Mouse (Mus musculus) hindbrain, embryonic 14.5 days (tissue): ENCODE results near the gene Vmn1r213. TPM values are rescaled to one million over a fixed set of nuclear protein-coding genes. Genes with fewer than 3 reads are reported as not detected.

ENCODE experiments used
- ATAC-seq: fragments of 200-750 bp; cut with Nextera tagmentation; 2 replicates; pipeline ENCODE4 v1.8.0; 2017; ENCODE audit warnings: moderate number of reproducible peaks, mild to moderate bottlenecking, moderate TSS enrichment, moderate library complexity; ENCODE audit not compliant: low FRiP score
- DNase-seq: peaks from one replicate; pipeline ENCODE4 v3.0.0-alpha.2; 2015; ENCODE audit warnings: low spot score
- H3K27ac ChIP-seq: fragments of 300-500 bp; sonication (generic); 2 replicates; pipeline ENCODE4 v1.5.1; 2014; ENCODE audit warnings: mild to moderate bottlenecking, moderate library complexity
- H3K27me3 ChIP-seq: fragments of 300-500 bp; sonication (generic); 2 replicates; pipeline ENCODE4 v1.6.1; 2014; ENCODE audit warnings: mild to moderate bottlenecking, low read length, mixed read lengths; ENCODE audit not compliant: control insufficient read depth, insufficient read depth
- H3K36me3 ChIP-seq: fragments of 300-500 bp; sonication (generic); replicated peaks from 2 replicates; pipeline ENCODE4 v1.6.1; 2014; ENCODE audit not compliant: control insufficient read depth, insufficient read depth
- H3K4me1 ChIP-seq: fragments of 300-500 bp; sonication (generic); replicated peaks from 2 replicates; pipeline ENCODE4 v1.6.1; 2014; ENCODE audit warnings: antibody characterized with exemption, low read length, mixed read lengths; ENCODE audit not compliant: control insufficient read depth, insufficient read depth
- H3K4me2 ChIP-seq: fragments of 300-500 bp; sonication (generic); replicated peaks from 2 replicates; pipeline ENCODE4 v1.6.1; 2014; ENCODE audit warnings: mild to moderate bottlenecking, moderate library complexity
- H3K4me3 ChIP-seq: fragments of 300-500 bp; sonication (generic); replicated peaks from 2 replicates; pipeline ENCODE4 v1.5.1; 2014; ENCODE audit warnings: mild to moderate bottlenecking, low read length
- H3K9ac ChIP-seq: fragments of 300-500 bp; sonication (generic); 2 replicates; pipeline ENCODE4 v1.6.1; 2014
- H3K9me3 ChIP-seq: fragments of 300-500 bp; sonication (generic); 2 replicates; pipeline ENCODE4 v1.6.1; 2016; ENCODE audit warnings: low read length; ENCODE audit not compliant: control insufficient read depth
- WGBS: fragments of 180-500 bp; shearing (Covaris S2); extraction: QIAGEN DNeasy Blood & Tissue Kit; methylation state at CpG from one replicate; pipeline ENCODE4 v1.1.7; 2014; 5-methylcytosine and 5-hydroxymethylcytosine counted together
- polyA plus RNA-seq: library from polyadenylated mRNA; unstranded; fragments of >200 nt; fragmentation: Nextera tagmentation; extraction: Ambion mirVana; gene quantifications from 2 replicates; pipeline ENCODE4 v1.2.1, GENCODE M21; 2014

The Vmn1r213 gene
- not detected in 2 replicates for polyA plus RNA-seq

GRCm38 (mm10) chr13:23007356-23007755 is at the start of gene Vmn1r213:
Gene Vmn1r213 (plus strand): TSS chr13:23007656.
- Histone ChIP-seq H3K9ac (no peak within 1 kb of the TSS), H3K4me1 (no peaks in the 10 kb centered on the region), H3K4me2 (no peak within 1 kb of the TSS), H3K4me3 (no peak within 1 kb of the TSS), H3K9me3 (no peaks in the 10 kb centered on the region), H3K27ac (no peak within 1 kb of the TSS), H3K36me3 (no peaks in the 10 kb centered on the region), H3K27me3 (no peaks in the 10 kb centered on the region)
- ATAC-seq (no peak), DNase-seq (no peak)
- WGBS, result 80% methylated on average over 1 of the region's 1 CpGs

DNA sequence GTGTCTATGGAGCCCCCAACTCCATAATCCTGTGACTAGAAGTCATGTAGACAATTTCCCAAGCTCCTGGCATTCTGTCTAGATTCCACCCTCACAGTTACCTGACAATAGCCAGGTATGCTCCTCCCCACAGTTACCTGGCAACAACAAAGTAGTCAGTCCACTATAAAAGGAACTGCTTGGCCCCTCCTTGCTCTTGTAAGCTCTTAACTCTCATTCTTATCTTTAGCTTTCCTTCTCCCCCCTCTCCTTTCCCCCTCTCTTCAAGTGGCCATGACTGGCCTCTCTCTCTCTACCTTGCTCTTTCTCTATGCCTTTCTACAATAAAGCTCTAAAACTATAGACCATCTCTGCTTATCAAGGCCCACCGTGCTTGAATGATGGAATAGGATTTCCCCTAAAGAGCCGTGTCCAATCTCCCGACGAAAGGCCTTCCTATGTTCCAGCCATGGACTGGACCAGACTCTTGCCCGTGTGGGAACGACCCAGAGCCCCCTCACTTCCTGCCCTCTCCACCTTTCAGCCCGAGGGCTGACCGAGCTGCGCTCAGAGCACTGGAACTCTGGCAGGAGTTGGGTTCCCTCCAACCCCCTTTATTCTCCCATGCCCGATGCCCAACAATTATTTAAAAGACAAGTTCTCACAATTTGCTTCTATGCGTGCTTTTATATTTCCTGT is 17.1 kb upstream of the Vmn1r213 start:
- Histone ChIP-seq H3K4me1 (no peaks in the 10 kb centered on the region), H3K4me3 (no peak overlapping the region), H3K27ac (no peak overlapping the region), H3K36me3 (no peaks in the 10 kb centered on the region), H3K9me3 (no peaks in the 10 kb centered on the region), H3K9ac (no peak overlapping the region), H3K27me3 (no peaks in the 10 kb centered on the region), H3K4me2 (no peak overlapping the region)
- no peak for ATAC-seq
- no peak for DNase-seq
- WGBS, result 88% methylated on average over 11 of the region's 11 CpGs

DNA sequence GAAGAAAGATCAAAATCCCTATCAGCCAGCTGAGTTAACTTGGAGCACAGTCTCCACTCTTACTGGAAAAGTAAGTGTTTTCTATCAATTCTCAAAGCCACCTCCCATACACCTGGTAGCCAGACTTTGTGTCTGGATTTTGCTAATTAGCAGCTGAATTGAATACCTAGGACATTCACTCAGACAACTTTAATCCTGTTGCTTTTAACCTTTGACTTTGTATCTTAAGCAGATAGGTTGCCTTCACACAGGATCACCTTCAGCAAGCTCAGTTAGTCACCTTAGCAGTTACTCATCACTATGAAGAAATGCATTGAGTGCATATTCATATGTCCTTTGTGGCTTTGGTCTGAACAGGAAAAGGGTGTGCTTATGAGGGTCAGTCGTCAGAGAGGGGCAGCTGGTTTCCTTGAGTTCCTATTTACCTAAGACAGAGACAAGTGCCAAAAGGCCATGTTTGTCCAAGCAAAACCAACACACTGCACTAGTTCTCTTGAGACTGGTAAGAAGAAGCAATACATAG is 15.2 kb upstream of the Vmn1r213 start:
- Histone ChIP-seq H3K4me2 (no peak overlapping the region), H3K4me1 (no peaks in the 10 kb centered on the region), H3K27me3 (no peaks in the 10 kb centered on the region), H3K36me3 (no peaks in the 10 kb centered on the region), H3K9me3 (no peaks in the 10 kb centered on the region), H3K27ac (no peak overlapping the region), H3K9ac (no peak overlapping the region), H3K4me3 (no peak overlapping the region)
- no peak for DNase-seq
- no peak for ATAC-seq
- WGBS, result 56% methylated on average over 1 of the region's 1 CpGs

GRCm38 (mm10) chr13:22992721-22993120 is 14.7 kb upstream of the Vmn1r213 start:
- Histone ChIP-seq H3K9me3 (no peaks in the 10 kb centered on the region), H3K4me2 (no peak overlapping the region), H3K9ac (no peak overlapping the region), H3K4me1 (no peaks in the 10 kb centered on the region), H3K4me3 (no peak overlapping the region), H3K27me3 (no peaks in the 10 kb centered on the region), H3K27ac (no peak overlapping the region), H3K36me3 (no peaks in the 10 kb centered on the region)
- ATAC-seq, result no peak
- WGBS, result 46% methylated on average over 2 of the region's 2 CpGs
- no peak for DNase-seq

DNA sequence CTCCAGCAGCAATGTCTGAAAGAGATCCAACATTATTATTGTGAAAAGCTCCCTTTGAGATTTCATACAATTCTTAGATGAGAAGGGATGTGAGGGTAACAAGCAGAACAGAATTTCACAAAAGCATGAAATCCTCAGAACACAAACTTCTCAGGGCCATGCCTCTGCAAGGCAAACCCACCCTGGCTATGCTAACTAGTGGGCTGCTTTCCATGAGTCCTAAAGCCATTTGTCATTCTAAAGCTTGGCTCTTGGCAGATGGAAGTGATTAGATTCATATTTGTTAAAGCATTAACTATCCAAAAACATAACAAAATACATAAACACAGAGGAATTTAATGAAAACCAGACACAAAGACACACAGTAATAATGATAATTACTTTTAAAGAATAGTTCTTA is 10.7 kb downstream of the Vmn1r213 start:
- Histone ChIP-seq H3K4me1 (no peaks in the 10 kb centered on the region), H3K36me3 (no peaks in the 10 kb centered on the region), H3K27me3 (no peaks in the 10 kb centered on the region), H3K9ac (no peak overlapping the region), H3K27ac (no peak overlapping the region), H3K4me3 (no peak overlapping the region), H3K9me3 (no peaks in the 10 kb centered on the region), H3K4me2 (no peak overlapping the region)
- DNase-seq (no peak), ATAC-seq (no peak)

GRCm38 (mm10) chr13:23024812-23025211 is 17.4 kb downstream of the Vmn1r213 start:
- DNase-seq, result no peak
- H3K4me1 ChIP-seq, result no peaks in the 10 kb centered on the region
- no peaks in the 10 kb centered on the region for H3K36me3 ChIP-seq
- no peaks in the 10 kb centered on the region for H3K27me3 ChIP-seq
- no peaks in the 10 kb centered on the region for H3K9me3 ChIP-seq
- no peak overlapping the region for H3K27ac ChIP-seq
- no peak overlapping the region for H3K9ac ChIP-seq
- H3K4me3 ChIP-seq, result no peak overlapping the region
- no peak overlapping the region for H3K4me2 ChIP-seq
- ATAC-seq, result no peak

DNA sequence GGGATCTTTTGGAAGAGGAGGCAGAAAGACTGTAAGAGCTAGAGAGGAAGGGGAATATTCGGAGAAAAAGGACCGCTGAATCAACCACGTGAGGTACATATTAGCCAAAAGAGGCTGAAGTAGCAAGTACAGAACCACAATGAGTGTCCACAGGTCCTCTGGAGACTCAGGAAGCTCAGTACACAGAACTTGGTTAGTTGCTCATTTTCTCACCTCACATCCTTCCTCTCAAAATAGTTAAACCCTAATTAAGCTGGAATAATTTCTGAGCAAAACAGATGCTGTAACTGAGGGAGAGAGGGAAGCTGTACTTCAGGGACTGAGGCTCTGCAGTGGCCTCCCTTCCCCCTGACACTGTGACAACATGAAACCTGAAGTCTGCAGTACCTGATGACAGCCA is 22.7 kb downstream of the Vmn1r213 start, which contains the start of gene Vmn1r214:
TSS of gene Vmn1r214 (plus strand) at position 301 of the 400 bp plus-strand sequence.
- Histone ChIP-seq H3K4me3 (no peak within 1 kb of the TSS), H3K27me3 (no peaks in the 10 kb centered on the region), H3K9me3 (no peaks in the 10 kb centered on the region), H3K4me2 (no peak within 1 kb of the TSS), H3K4me1 (no peaks in the 10 kb centered on the region), H3K36me3 (no peaks in the 10 kb centered on the region), H3K9ac (no peak within 1 kb of the TSS), H3K27ac (no peak within 1 kb of the TSS)
- ATAC-seq (no peak), DNase-seq (no peak)
- WGBS, result 91% methylated on average over 3 of the region's 3 CpGs

GRCm38 (mm10) chr13:23057778-23058177 is 50.3 kb downstream of the Vmn1r213 start:
- Histone ChIP-seq H3K27me3 (no peaks in the 10 kb centered on the region), H3K36me3 (no peaks in the 10 kb centered on the region), H3K4me3 (no peak overlapping the region), H3K9me3 (no peaks in the 10 kb centered on the region), H3K4me1 (no peaks in the 10 kb centered on the region), H3K4me2 (no peak overlapping the region), H3K9ac (no peak overlapping the region), H3K27ac (no peak overlapping the region)
- ATAC-seq, result no peak
- WGBS, result 63% methylated on average over 1 of the region's 1 CpGs
- DNase-seq, result no peak
